Mouse (Mus musculus): ENCODE data around the gene Rgs12. TPM values are rescaled to one million over a fixed set of nuclear protein-coding genes. Genes with fewer than 3 reads are reported as not detected.

Gene Rgs12
- total RNA-seq, 2 experiments from 2014 or later, result 3.1 to 3.5 TPM

- DNase-seq, result peak; percentile 27
Observed at GRCm38 (mm10) chr5:34931516-34932457, 17.5 kb upstream of the Rgs12 start.

GRCm38 (mm10) chr5:34932458-34932806, 16.8 kb upstream of the Rgs12 start:
- DNase-seq, result no peak

GRCm38 (mm10) chr5:34933461-34933860, 15.8 kb upstream of the Rgs12 start:
- DNase-seq, result no peak

- DNase-seq, result no peak
Observed at GRCm38 (mm10) chr5:34941710-34942470, 7.4 kb upstream of the Rgs12 start.

- no peak for DNase-seq
Observed at GRCm38 (mm10) chr5:34943428-34943827, 5.8 kb upstream of the Rgs12 start.

GRCm38 (mm10) chr5:34949769-34950211, 545 bp downstream of the Rgs12 start:
- no peak for DNase-seq

GRCm38 (mm10) chr5:34950486-34951160, 1.4 kb downstream of the Rgs12 start:
- DNase-seq, result no peak

GRCm38 (mm10) chr5:34951161-34951834, 2.1 kb downstream of the Rgs12 start:
- DNase-seq, result peak; percentile 37

- DNase-seq, result no peak
Observed at GRCm38 (mm10) chr5:34954508-34954907, 5.3 kb downstream of the Rgs12 start.

- DNase-seq, result no peak
Observed at GRCm38 (mm10) chr5:34955630-34956029, 6.4 kb downstream of the Rgs12 start.

GRCm38 (mm10) chr5:34956151-34956550, 6.9 kb downstream of the Rgs12 start:
- no peak for DNase-seq

- DNase-seq, result peak; percentile 29
Observed at GRCm38 (mm10) chr5:34957015-34957414, 7.8 kb downstream of the Rgs12 start.

GRCm38 (mm10) chr5:34960021-34960420, 10.8 kb downstream of the Rgs12 start:
- DNase-seq, result no peak

- DNase-seq, result no peak
Observed at GRCm38 (mm10) chr5:34965531-34965930, 16.3 kb downstream of the Rgs12 start.

- no peak for DNase-seq
Observed at GRCm38 (mm10) chr5:34968386-34968785, 19.1 kb downstream of the Rgs12 start.

GRCm38 (mm10) chr5:34972471-34972870, 23.2 kb downstream of the Rgs12 start:
- no peak for DNase-seq

GRCm38 (mm10) chr5:34973560-34974317, 24.5 kb downstream of the Rgs12 start:
- peak; percentile 31 for DNase-seq

GRCm38 (mm10) chr5:34974773-34975443, 25.7 kb downstream of the Rgs12 start:
- DNase-seq, result no peak

- no peak for DNase-seq
Observed at GRCm38 (mm10) chr5:34976540-34977292, 27.5 kb downstream of the Rgs12 start.

- DNase-seq, result no peak
Observed at GRCm38 (mm10) chr5:34980099-34980498, 30.9 kb downstream of the Rgs12 start.

All from gastrocnemius, postnatal 25 days (tissue).